Mouse (Mus musculus) cortical plate, adult 2 months (tissue): Measurements from ENCODE around the gene F12.

Experiments used
- CTCF ChIP-seq: fragments of 200-500 bp; IDR thresholded peaks from 2 replicates; pipeline ENCODE4 v1.5.1; 2011; ENCODE audit warnings: mild to moderate bottlenecking, control low read depth, low read length; ENCODE audit not compliant: insufficient read depth; ENCODE audit errors: extremely low read depth
- POLR2A ChIP-seq: fragments of 200-500 bp; IDR thresholded peaks from 2 replicates; pipeline ENCODE4 v1.6.1; 2011; ENCODE audit warnings: mild to moderate bottlenecking, low read length, control low read depth; ENCODE audit not compliant: insufficient read depth; ENCODE audit errors: extremely low read depth

GRCm38 (mm10) chr13:55445361-55446091 is 18.9 kb upstream of the F12 start:
- TF ChIP-seq CTCF (no peak), POLR2A (no peak)
